Mouse (Mus musculus): ENCODE results near the gene Tspan1.

Tspan1 gene

DNA sequence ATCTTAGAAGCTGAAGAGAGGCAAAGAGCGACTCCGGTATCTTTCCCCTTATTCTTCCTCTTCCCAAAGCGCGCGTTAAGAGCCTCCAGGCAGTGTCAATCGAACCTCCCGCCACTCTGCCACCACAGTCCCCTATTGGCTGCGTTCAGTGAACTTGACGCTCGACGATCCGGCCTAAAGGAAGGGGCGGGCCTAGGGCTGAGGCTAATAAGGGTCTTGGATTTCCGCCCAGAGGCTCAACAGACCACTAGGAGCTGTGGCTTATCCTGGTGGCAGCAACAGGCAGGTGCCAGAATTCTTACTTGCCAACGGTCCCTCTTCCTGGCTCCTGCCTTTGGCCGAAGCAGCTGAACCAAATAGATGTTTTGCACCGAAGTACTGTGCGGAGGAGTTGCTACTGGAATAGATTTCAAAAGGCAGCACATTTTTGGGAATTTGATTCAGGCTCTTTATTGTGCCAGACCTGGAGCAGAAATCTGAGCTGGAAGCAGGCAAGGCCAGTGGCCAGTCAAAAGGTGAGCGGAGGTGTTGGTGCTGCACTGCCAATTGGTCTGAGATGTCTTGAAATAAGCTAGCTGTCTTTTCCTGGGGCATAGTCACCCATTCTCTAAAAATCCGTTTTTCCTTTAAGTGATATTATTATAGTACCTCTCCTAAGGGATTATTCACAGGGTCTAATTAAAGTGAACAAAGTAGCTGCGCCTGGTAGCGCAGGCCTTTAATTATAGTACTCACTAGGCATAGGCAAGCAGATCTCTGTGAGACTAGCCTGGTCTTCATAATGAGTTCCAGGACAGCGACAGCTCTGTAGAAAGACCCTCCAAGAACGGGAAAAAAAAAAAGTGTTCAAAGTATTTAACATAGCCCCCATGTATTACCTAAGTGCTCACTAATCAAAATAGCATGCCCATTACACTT is 43.5 kb downstream of the Tspan1 start, which contains the start of the genes Rad54l and Pomgnt1:
TSS of gene Rad54l (minus strand) at position 89 of the 918 bp plus-strand sequence.
TSS of gene Pomgnt1 (plus strand) at position 239 of the 918 bp plus-strand sequence.
- DNase-seq: peak; percentile 92

DNA sequence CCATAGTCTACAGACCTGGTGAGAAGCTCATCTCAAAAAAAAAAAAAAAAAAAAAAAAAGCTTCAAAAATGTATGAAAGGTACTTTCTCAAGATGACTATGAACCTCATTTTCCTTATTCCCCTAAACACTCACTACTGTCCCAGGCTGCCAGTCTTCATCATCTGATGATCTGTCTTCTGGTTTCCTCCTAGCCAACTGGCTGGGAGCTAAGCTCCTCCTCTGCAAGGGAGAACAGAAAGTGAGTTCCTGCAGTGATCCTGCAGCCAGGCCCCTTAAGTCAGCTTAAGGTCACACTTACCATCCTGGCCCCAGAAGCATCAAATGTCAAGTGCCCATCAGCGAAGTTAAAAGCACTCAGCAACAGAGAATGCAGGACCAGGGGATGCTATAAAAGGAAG is 44.6 kb downstream of the Tspan1 start:
- DNase-seq: peak; percentile 34
